Mouse (Mus musculus) heart, embryonic 16.5 days (tissue): ENCODE results near the gene Gm45713. TPM values are rescaled to one million over a fixed set of nuclear protein-coding genes. Genes with fewer than 3 reads are reported as not detected.

Experiments
- ATAC-seq: fragments of 200-750 bp; cut with Nextera tagmentation; replicated peaks from 2 replicates; pipeline ENCODE4 v1.8.0; 2017; ENCODE audit warnings: moderate number of reproducible peaks; ENCODE audit not compliant: insufficient read depth, low FRiP score; ENCODE audit errors: extremely low read depth
- H3K27ac ChIP-seq: fragments of 300-500 bp; sonication (generic); 2 replicates; pipeline ENCODE4 v1.5.1; 2014; ENCODE audit warnings: mild to moderate bottlenecking, low read length, control low read depth, moderate library complexity
- H3K27me3 ChIP-seq: fragments of 300-500 bp; sonication (generic); 2 replicates; pipeline ENCODE4 v1.6.1; 2014; ENCODE audit warnings: low read length, mixed read lengths; ENCODE audit not compliant: control insufficient read depth, insufficient read depth
- H3K36me3 ChIP-seq: fragments of 300-500 bp; sonication (generic); 2 replicates; pipeline ENCODE4 v1.6.1; 2014; ENCODE audit not compliant: control insufficient read depth, insufficient read depth
- H3K4me1 ChIP-seq: fragments of 300-500 bp; sonication (generic); 2 replicates; pipeline ENCODE4 v1.6.1; 2014; ENCODE audit warnings: low read length, mixed read lengths; ENCODE audit not compliant: control insufficient read depth, insufficient read depth
- H3K4me2 ChIP-seq: fragments of 300-500 bp; sonication (generic); 2 replicates; pipeline ENCODE4 v1.6.1; 2014; ENCODE audit warnings: low read depth, mild to moderate bottlenecking, control low read depth, low read length
- H3K4me3 ChIP-seq: fragments of 300-500 bp; sonication (generic); 2 replicates; pipeline ENCODE4 v1.5.1; 2014; ENCODE audit warnings: mild to moderate bottlenecking, control low read depth, low read length
- H3K9ac ChIP-seq: fragments of 300-500 bp; sonication (generic); 2 replicates; pipeline ENCODE4 v1.6.1; 2014; ENCODE audit warnings: low read length, control low read depth
- H3K9me3 ChIP-seq: fragments of 300-500 bp; sonication (generic); replicated peaks from 2 replicates; pipeline ENCODE4 v1.6.1; 2016; ENCODE audit warnings: low read length; ENCODE audit not compliant: control insufficient read depth
- WGBS: fragments of 180-500 bp; shearing (Covaris S2); extraction: QIAGEN DNeasy Blood & Tissue Kit; methylation state at CpG from one replicate; pipeline ENCODE4 v1.1.7; 2014; 5-methylcytosine and 5-hydroxymethylcytosine counted together
- polyA plus RNA-seq: library from polyadenylated mRNA; unstranded; fragments of >200 nt; fragmentation: Nextera tagmentation; extraction: Ambion mirVana; gene quantifications from 2 replicates; pipeline ENCODE4 v1.2.1, GENCODE M21; 2015

The Gm45713 gene
- polyA plus RNA-seq, 1 experiment from 2014 or later: 0.34 TPM

GRCm38 (mm10) chr7:45091001-45091990, 44.7 kb downstream of the Gm45713 start:
- 13% methylated on average over 35 of the region's 35 CpGs for WGBS
- Histone ChIP-seq H3K4me1 (peaks cover 15% of the 10 kb centered on the region), H3K27me3 (no peaks in the 10 kb centered on the region), H3K27ac (peak overlapping the region; percentile 83), H3K4me3 (peak overlapping the region; percentile 59), H3K4me2 (peak overlapping the region; percentile 76), H3K9ac (peak overlapping the region; percentile 71), H3K36me3 (peaks cover 12% of the 10 kb centered on the region), H3K9me3 (no peaks in the 10 kb centered on the region)
- ATAC-seq: peak; percentile 38

- 76% methylated on average over 13 of the region's 13 CpGs for WGBS
- Histone ChIP-seq H3K9ac (peak overlapping the region; percentile 71; the same call in 1 of the 2 replicates), H3K4me2 (peak overlapping the region; percentile 76), H3K9me3 (no peaks in the 10 kb centered on the region), H3K4me1 (peaks cover 15% of the 10 kb centered on the region), H3K27ac (peak overlapping the region; percentile 83), H3K27me3 (no peaks in the 10 kb centered on the region), H3K4me3 (peak overlapping the region; percentile 59), H3K36me3 (peaks cover 16% of the 10 kb centered on the region)
- ATAC-seq: no peak
These were observed 45.6 kb downstream of the Gm45713 start for GRCm38 (mm10) chr7:45090251-45090977.

DNA sequence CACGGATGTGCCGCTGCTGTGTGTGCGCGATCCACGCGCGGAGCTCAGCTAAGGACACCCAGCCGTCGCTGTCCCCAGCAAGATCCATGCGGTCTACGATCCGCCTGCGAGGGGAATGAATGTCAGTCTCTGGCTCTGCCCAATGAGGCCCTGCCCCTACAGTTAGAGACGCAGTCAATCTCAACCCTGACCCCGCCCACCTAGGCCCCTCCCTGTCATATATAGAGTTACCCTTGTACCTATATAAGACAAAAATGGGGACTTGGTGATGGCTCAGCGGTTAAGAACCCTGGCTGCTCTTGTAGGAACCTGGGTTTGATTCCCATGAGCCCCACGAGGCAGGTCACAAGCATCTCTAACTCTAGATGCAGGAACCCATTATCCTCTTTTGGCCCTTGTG, 47.4 kb downstream of the Gm45713 start:
- peaks cover 19% of the 10 kb centered on the region for H3K36me3 ChIP-seq

GRCm38 (mm10) chr7:45086084-45086483, 49.9 kb downstream of the Gm45713 start:
- 79% methylated on average over 4 of the region's 4 CpGs for WGBS
- Histone ChIP-seq H3K27ac (no peak overlapping the region), H3K9ac (no peak overlapping the region), H3K36me3 (peaks cover 19% of the 10 kb centered on the region), H3K4me1 (peaks cover 6% of the 10 kb centered on the region), H3K4me2 (no peak overlapping the region), H3K4me3 (no peak overlapping the region), H3K27me3 (no peaks in the 10 kb centered on the region), H3K9me3 (no peaks in the 10 kb centered on the region)
- ATAC-seq: no peak

More for the DNA sequence above, 47.4 kb downstream of the Gm45713 start:
- no peak for ATAC-seq
- H3K9ac ChIP-seq: no peak overlapping the region
- peaks cover 15% of the 10 kb centered on the region for H3K4me1 ChIP-seq
- no peak overlapping the region for H3K4me3 ChIP-seq
- 92% methylated on average over 17 of the region's 17 CpGs for WGBS
- H3K27me3 ChIP-seq: no peaks in the 10 kb centered on the region
- H3K27ac ChIP-seq: no peak overlapping the region
- H3K4me2 ChIP-seq: no peak overlapping the region
- H3K9me3 ChIP-seq: no peaks in the 10 kb centered on the region

DNA sequence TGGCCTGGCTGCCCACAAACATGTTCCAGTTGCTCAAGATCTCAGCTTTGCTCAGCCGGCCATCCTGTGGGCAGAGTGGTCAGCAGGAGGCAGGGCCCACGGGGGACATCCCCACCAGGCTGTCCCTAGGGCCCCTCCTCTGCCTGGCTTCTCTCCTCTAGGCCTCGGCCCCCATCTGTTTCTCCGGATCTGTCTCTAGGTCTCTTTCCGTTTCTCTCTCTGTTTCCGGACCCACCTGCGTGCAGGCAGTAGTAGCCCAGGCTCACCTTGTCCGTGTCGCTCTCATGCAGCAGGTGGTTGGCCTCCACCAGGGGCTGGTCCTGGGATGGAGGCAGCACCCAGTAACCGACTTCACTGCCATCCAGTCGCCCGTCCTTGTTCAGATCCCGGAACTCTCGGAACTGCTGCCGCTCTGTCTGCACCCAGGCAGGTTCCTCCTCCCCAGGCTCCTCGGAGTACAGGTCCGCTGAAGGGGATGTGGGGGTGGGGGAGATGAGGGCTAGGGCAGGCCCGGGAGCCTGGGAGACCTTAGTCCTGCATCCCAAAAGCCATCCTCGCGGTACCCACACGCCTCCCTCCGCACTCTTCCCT, 52.6 kb downstream of the Gm45713 start:
- 0 out of 2 replicates have a peak, but pooled peaks cover under 1% of the 10 kb centered on the region for H3K4me1 ChIP-seq
- peak overlapping the region; percentile 2; the same call in 1 of the 2 replicates for H3K4me2 ChIP-seq
- H3K9ac ChIP-seq: no peak overlapping the region
- H3K27ac ChIP-seq: no peak overlapping the region
- peaks cover 15% of the 10 kb centered on the region for H3K36me3 ChIP-seq
- ATAC-seq: no peak
- no peaks in the 10 kb centered on the region for H3K27me3 ChIP-seq
- H3K9me3 ChIP-seq: no peaks in the 10 kb centered on the region
- 75% methylated on average over 22 of the region's 22 CpGs for WGBS
- no peak overlapping the region for H3K4me3 ChIP-seq

DNA sequence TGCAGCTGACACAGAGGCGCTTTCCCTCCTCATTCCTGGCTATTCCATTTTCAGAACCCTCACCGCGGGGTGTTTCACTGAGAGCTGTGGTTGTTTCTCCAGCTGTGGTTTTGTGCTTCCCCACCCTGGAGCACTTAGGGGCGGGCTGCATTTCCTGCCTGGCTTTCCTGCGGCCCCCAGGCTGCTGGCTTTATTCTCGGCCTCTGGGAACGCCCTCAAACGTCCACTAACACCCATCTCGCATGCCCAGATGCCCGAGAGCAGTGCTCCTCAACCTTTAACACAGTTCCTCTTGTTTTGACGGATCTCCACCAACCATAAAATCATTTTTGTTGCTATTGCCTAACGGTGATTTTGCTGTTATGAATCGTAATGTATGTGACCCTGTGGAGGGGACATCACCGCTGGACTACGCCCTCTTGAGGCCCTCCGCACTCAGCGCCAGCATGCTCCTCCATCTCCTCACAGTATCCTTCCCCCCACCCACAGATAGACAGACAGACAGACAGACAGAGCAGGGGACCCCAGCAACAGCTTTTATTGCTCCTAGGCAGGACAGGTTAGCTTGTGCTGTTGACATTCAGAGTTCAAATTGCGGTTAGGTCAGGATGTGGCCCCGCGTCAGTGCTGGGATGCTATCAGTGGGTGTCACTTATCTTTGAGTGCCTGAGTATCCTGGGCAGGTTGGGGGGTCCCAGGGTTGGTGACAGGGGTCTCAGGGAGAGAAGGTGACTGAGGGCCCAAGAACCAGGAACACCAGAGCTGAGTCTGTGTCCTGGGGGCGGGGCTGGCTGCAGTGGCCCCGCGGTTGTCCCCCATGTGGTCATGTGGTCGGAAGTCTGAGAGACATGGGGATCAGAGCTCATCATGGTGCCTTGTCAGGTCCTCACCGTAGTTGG, 53.4 kb downstream of the Gm45713 start:
- no peak overlapping the region for H3K9ac ChIP-seq

GRCm38 (mm10) chr7:45081016-45081415, 55.0 kb downstream of the Gm45713 start:
- Histone ChIP-seq H3K4me1 (peaks cover 3% of the 10 kb centered on the region), H3K4me2 (no peak overlapping the region), H3K36me3 (peaks cover 17% of the 10 kb centered on the region), H3K27me3 (no peaks in the 10 kb centered on the region), H3K4me3 (no peak overlapping the region), H3K9me3 (no peaks in the 10 kb centered on the region), H3K9ac (no peak overlapping the region), H3K27ac (no peak overlapping the region)
- WGBS: 57% methylated on average over 5 of the region's 5 CpGs
- no peak for ATAC-seq

More for the DNA sequence above, 53.4 kb downstream of the Gm45713 start:
- H3K4me3 ChIP-seq: no peak overlapping the region
- WGBS: 66% methylated on average over 25 of the region's 25 CpGs
- peaks cover 15% of the 10 kb centered on the region for H3K36me3 ChIP-seq
- H3K27ac ChIP-seq: peak overlapping the region; percentile 12
- ATAC-seq: no peak
- H3K4me2 ChIP-seq: no peak overlapping the region
- 0 out of 2 replicates have a peak, but pooled peaks cover 2% of the 10 kb centered on the region for H3K4me1 ChIP-seq
- no peaks in the 10 kb centered on the region for H3K27me3 ChIP-seq
- H3K9me3 ChIP-seq: no peaks in the 10 kb centered on the region

- ATAC-seq: 0 out of 2 replicates have a peak, but pooled peaks have one; percentile 15
- WGBS: under 1% methylated on average over 10 of the region's 10 CpGs
These were observed 56.2 kb downstream of the Gm45713 start for GRCm38 (mm10) chr7:45079856-45080255.

More at GRCm38 (mm10) chr7:45079856-45080255, 56.2 kb downstream of the Gm45713 start:
- 0 out of 2 replicates have a peak overlapping the region, but pooled peaks have one; percentile 1 for H3K4me2 ChIP-seq
- H3K36me3 ChIP-seq: peaks cover 23% of the 10 kb centered on the region
- H3K27ac ChIP-seq: no peak overlapping the region
- no peak overlapping the region for H3K4me3 ChIP-seq
- no peaks in the 10 kb centered on the region for H3K9me3 ChIP-seq
- H3K9ac ChIP-seq: no peak overlapping the region
- no peaks in the 10 kb centered on the region for H3K27me3 ChIP-seq
- H3K4me1 ChIP-seq: peaks cover 15% of the 10 kb centered on the region
